Mouse (Mus musculus): ENCODE measurements around the gene Best1. TPM values are rescaled to one million over a fixed set of nuclear protein-coding genes. Genes with fewer than 3 reads are reported as not detected.
A peak's percentile ranks its signal among the peaks of the same experiment; 100 is the strongest.

The Best1 gene
- polyA plus RNA-seq, 1 experiment from 2014 or later = 0.34 TPM

DNA sequence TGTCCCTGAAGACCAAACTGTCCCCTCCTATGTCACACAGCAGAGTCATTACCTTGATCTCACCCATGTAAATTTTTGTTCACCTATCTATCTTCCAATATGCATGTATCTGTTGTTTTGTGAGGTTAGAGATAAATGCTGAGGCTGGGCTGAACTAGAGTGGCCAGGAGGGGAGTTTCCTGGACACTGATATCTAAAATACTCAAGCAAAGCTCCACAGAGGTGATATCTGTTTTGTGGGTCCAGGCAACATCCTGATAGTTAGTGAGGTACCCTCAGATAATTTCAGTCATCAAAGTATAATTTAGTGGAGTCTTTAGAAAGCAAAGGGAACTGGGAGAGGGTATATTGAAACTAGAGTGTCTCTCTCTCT lies 11.6 kb downstream of the Best1 start:
- peaks cover 17% of the 10 kb centered on the region for H3K4me1 ChIP-seq (replicated peaks)
- H3K27me3 ChIP-seq (replicated peaks) = no peaks in the 10 kb centered on the region
- H3K9ac ChIP-seq = no peak overlapping the region
- H3K36me3 ChIP-seq = peaks cover 15% of the 10 kb centered on the region
- H3K4me3 ChIP-seq = no peak overlapping the region
- no peak for ATAC-seq (ENCODE audit: insufficient number of reproducible peaks, low FRiP score)
- no peak overlapping the region for H3K4me2 ChIP-seq
- no peaks in the 10 kb centered on the region for H3K9me3 ChIP-seq (replicated peaks)
- H3K27ac ChIP-seq (ENCODE audit: poor library complexity, severe bottlenecking) = no peak overlapping the region

DNA sequence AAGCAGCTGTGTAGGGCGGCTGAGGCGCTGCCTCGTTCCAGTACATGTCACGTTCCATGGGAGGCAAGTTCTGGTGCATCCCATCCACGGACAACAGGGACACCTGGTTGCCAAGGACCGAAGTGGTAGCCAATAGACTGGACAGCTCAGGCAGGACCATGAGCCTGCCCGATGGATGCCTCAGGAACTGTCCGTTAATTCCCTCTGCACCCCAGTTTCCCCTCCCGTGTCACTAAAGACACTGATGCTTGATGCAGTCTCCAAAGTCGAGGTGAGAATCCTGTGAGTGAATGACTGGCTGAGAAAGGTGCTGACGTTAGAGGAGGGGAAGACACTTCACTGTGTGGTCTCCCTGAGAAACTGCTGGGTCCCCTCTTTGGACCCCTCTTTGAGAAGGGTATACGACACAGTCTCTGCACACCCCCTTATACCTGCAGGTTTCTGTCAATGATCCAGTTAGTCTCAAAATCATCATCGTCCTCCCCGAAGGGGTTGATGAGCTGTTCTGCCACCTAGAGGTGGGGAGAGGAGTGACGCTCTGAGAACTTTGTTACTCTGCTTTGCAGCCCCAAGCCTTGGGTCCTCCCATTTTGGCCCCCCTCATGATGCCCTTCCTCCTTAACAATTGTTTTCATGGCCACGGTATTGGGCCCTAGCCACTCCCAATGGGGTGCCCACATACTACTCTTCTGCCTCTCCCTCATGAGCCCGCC lies 12.1 kb downstream of the Best1 start:
- no peak overlapping the region for H3K27ac ChIP-seq (ENCODE audit: poor library complexity, severe bottlenecking)
- H3K36me3 ChIP-seq = peaks cover 20% of the 10 kb centered on the region
- H3K27me3 ChIP-seq (replicated peaks) = no peaks in the 10 kb centered on the region
- no peak overlapping the region for H3K4me3 ChIP-seq
- no peak overlapping the region for H3K4me2 ChIP-seq
- H3K9ac ChIP-seq = no peak overlapping the region
- no peak for ATAC-seq (ENCODE audit: insufficient number of reproducible peaks, low FRiP score)
- peaks cover 19% of the 10 kb centered on the region for H3K4me1 ChIP-seq (replicated peaks)
- H3K9me3 ChIP-seq (replicated peaks) = no peaks in the 10 kb centered on the region
- WGBS = 58% methylated on average over 17 of the region's 17 CpGs

DNA sequence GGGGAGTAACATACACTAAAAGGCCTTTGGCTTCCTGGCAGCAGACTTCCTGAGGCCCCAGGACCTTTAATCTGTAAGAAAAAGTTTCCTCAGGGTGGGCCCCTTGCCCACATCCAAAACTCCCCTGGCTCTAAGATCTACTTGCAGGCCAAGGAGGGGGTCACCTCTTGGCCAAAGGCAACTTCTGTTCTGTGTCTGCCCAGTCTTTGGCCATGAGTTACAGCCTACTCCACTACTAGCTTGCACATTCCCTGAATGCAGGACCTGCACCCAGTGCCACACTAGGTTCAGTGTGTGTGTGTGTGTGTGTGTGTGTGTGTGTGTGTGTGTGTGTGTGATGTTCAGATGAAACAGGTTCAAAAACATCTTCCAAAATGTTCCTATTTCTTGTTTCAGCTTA lies 13.8 kb downstream of the Best1 start:
- no peak for ATAC-seq (ENCODE audit: insufficient number of reproducible peaks, low FRiP score)
- peaks cover 26% of the 10 kb centered on the region for H3K36me3 ChIP-seq
- H3K27me3 ChIP-seq (replicated peaks) = no peaks in the 10 kb centered on the region
- H3K4me1 ChIP-seq (replicated peaks) = peaks cover 22% of the 10 kb centered on the region
- H3K9me3 ChIP-seq (replicated peaks) = no peaks in the 10 kb centered on the region
- no peak overlapping the region for H3K27ac ChIP-seq (ENCODE audit: poor library complexity, severe bottlenecking)
- H3K4me2 ChIP-seq = no peak overlapping the region
- no peak overlapping the region for H3K4me3 ChIP-seq
- 0 out of 2 replicates have a peak overlapping the region, but pooled peaks have one; percentile 18 for H3K9ac ChIP-seq

DNA sequence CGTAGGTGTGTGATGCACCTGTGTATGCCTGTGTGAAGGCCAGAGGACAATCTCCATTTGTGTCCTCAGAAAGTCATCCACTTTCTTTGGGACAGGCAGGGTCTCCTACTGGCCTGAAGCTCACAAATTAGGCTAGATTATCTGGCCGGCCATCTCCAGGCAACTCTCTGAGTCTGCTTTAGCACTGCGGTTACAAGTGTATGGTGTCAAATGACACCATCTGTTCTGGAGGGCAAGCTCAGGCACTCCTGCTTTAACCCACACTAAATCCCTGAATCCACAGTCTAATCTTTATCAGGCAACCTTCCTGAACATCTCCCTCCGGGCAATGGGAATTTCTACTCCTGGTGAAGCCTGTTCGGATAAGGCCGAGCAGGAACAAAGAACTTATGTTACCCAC lies 14.2 kb downstream of the Best1 start:
- WGBS = 25% methylated on average over 6 of the region's 6 CpGs
- Histone ChIP-seq H3K27me3 (replicated peaks) (no peaks in the 10 kb centered on the region), H3K36me3 (peaks cover 26% of the 10 kb centered on the region), H3K27ac (ENCODE audit: poor library complexity, severe bottlenecking) (no peak overlapping the region), H3K4me3 (no peak overlapping the region), H3K4me1 (replicated peaks) (peaks cover 22% of the 10 kb centered on the region), H3K9ac (peak overlapping the region; percentile 18; the same call in 1 of the 2 replicates), H3K9me3 (replicated peaks) (no peaks in the 10 kb centered on the region), H3K4me2 (no peak overlapping the region)
- ATAC-seq (ENCODE audit: insufficient number of reproducible peaks, low FRiP score) = no peak

DNA sequence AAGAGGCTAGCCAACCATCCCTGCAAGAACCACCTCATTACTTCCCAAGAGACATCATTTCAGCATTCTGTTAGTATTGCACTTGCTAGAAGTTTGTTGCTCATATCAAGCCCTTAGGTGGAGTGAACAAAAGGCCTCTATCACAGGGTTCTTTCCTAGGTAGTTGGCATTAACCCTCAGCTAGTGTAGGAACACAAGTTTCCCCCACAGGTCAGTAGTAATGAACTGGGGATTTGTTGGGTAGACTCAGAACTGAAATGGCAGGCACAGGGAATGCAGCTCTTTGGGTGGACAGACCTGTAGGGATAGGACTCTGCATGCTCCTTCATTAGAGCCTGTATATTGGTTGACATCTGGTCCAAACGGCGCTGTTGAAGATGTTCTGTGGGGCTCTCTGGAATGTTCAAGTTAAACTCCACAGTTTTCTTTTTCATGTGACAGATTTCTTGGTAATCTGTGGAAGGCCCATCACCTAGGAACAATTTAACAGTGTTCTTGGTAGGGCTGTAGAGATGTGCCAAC lies 15.5 kb downstream of the Best1 start:
- H3K9me3 ChIP-seq (replicated peaks) = no peaks in the 10 kb centered on the region
- ATAC-seq (ENCODE audit: insufficient number of reproducible peaks, low FRiP score) = no peak
- H3K9ac ChIP-seq = no peak overlapping the region
- peaks cover 30% of the 10 kb centered on the region for H3K4me1 ChIP-seq (replicated peaks)
- H3K4me3 ChIP-seq = no peak overlapping the region
- WGBS = 85% methylated on average over 2 of the region's 2 CpGs
- H3K27ac ChIP-seq (ENCODE audit: poor library complexity, severe bottlenecking) = no peak overlapping the region
- H3K36me3 ChIP-seq = peaks cover 26% of the 10 kb centered on the region
- no peaks in the 10 kb centered on the region for H3K27me3 ChIP-seq (replicated peaks)
- no peak overlapping the region for H3K4me2 ChIP-seq

DNA sequence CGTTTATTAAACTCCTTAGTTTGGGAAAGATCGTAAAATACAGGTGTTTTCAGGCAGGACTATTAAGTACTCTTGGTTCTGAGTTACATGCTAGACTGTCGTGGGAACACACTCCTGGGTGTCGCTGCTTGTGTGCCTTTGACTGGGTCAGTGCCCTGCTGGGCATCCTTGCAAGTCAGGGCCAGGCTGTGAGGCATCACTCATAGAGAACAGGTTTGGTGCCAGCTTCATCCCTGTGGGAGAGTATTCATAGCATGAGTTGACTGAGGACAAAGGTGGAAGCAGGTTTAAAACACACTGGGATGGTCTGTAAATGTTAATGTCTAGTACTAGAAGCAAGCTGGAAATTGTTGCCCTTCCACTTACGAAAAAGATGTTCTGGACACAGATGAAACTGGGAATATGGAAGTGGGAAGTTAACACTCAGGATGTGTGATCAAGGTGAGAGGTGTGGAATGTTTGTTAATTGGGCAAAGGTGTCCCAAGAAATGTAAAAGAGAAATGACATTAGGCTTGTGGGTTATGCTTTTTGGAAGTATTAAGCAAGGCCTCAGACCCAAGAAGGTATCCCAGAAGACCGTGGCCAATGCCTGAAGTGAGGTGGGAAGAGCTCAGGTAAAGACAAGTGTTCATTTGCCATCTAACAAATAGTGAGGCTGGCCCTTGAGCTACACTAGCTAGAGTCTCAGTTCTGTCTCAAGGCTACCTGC lies 16.1 kb downstream of the Best1 start:
- peak overlapping the region; percentile 20; the same call in 1 of the 2 replicates for H3K4me2 ChIP-seq
- H3K27ac ChIP-seq (ENCODE audit: poor library complexity, severe bottlenecking) = no peak overlapping the region
- no peak overlapping the region for H3K9ac ChIP-seq
- H3K4me3 ChIP-seq = 0 out of 2 replicates have a peak overlapping the region, but pooled peaks have one; percentile 13
- H3K36me3 ChIP-seq = peaks cover 26% of the 10 kb centered on the region
- no peaks in the 10 kb centered on the region for H3K27me3 ChIP-seq (replicated peaks)
- H3K4me1 ChIP-seq (replicated peaks) = peaks cover 30% of the 10 kb centered on the region
- H3K9me3 ChIP-seq (replicated peaks) = no peaks in the 10 kb centered on the region
- ATAC-seq (ENCODE audit: insufficient number of reproducible peaks, low FRiP score) = no peak
- 90% methylated on average over 6 of the region's 6 CpGs for WGBS

DNA sequence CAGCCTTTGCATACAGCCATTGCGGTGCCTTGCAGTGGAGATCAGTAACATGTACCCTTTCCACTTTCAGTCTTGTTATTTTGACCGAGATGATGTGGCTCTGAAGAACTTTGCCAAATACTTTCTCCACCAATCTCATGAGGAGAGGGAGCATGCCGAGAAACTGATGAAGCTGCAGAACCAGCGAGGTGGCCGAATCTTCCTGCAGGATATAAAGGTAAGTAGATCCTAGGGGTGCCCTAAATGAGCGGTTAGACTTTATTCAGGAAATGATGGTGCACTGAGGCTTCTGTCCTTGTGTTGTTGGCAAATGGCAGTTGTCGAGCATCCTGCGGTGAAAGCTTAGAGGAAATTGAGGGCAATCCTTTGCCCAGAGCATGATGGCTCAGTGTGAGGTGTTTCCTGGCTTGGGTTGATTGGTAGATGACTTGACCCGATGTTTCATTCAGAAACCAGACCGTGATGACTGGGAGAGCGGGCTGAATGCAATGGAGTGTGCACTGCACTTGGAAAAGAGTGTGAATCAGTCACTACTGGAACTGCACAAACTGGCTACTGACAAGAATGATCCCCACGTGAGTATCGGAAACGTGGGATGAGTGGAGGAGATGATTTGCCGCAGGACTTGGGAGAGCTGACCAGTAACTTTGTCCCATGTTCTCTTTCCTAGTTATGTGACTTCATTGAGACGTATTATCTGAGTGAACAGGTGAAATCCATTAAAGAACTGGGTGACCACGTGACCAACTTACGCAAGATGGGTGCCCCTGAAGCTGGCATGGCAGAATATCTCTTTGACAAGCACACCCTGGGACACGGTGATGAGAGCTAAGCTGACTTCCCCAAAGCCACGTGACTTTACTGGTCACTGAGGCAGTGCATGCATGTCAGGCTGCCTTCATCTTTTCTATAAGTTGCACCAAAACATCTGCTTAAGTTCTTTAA lies 17.1 kb downstream of the Best1 start:
- no peak for ATAC-seq (ENCODE audit: insufficient number of reproducible peaks, low FRiP score)
- Histone ChIP-seq H3K36me3 (peaks cover 26% of the 10 kb centered on the region), H3K27me3 (replicated peaks) (no peaks in the 10 kb centered on the region), H3K9me3 (replicated peaks) (no peaks in the 10 kb centered on the region), H3K4me2 (peak overlapping the region; percentile 93), H3K4me1 (replicated peaks) (peaks cover 28% of the 10 kb centered on the region), H3K4me3 (peak overlapping the region; percentile 93), H3K9ac (peak overlapping the region; percentile 92), H3K27ac (ENCODE audit: poor library complexity, severe bottlenecking) (no peak overlapping the region)
- WGBS = 90% methylated on average over 20 of the region's 20 CpGs

DNA sequence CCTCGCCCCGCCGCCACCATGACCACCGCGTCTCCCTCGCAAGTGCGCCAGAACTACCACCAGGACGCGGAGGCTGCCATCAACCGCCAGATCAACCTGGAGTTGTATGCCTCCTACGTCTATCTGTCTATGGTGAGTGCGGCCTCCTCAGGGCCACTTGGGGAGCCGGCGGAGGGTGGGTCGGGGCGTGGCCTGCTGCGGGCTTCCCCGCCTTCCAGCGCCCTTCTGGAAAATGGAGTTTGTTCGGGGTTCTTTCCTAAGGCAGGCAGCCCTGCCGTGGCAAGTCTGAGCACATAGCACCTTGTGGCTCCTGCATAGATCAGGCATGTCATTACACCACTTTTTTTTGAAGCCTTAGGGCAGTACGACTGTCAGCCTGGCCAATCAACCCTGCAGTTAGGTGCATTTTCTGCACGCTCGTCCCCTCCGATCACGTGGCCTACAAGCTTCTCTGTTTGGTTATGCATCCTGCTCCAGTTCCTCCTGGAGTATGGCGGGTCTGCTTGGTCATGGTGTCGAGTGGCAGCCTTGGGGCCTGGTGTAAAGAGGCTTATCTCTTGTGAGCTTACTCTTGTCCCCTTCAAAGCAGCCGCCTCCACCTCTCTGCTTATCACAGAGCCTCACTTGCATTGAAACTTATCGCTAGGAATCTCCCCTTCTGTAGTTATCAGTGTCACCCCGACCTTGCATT lies 18.4 kb downstream of the Best1 start:
- under 1% methylated on average over 31 of the region's 31 CpGs for WGBS
- H3K4me1 ChIP-seq (replicated peaks) = peaks cover 39% of the 10 kb centered on the region
- H3K9me3 ChIP-seq (replicated peaks) = no peaks in the 10 kb centered on the region
- H3K4me3 ChIP-seq = peak overlapping the region; percentile 93
- peak overlapping the region; percentile 93 for H3K4me2 ChIP-seq
- peaks cover 26% of the 10 kb centered on the region for H3K36me3 ChIP-seq
- H3K27me3 ChIP-seq (replicated peaks) = no peaks in the 10 kb centered on the region
- peak; percentile 72 for ATAC-seq (ENCODE audit: insufficient number of reproducible peaks, low FRiP score)
- H3K9ac ChIP-seq = peak overlapping the region; percentile 92
- H3K27ac ChIP-seq (ENCODE audit: poor library complexity, severe bottlenecking) = peak overlapping the region; percentile 99

DNA sequence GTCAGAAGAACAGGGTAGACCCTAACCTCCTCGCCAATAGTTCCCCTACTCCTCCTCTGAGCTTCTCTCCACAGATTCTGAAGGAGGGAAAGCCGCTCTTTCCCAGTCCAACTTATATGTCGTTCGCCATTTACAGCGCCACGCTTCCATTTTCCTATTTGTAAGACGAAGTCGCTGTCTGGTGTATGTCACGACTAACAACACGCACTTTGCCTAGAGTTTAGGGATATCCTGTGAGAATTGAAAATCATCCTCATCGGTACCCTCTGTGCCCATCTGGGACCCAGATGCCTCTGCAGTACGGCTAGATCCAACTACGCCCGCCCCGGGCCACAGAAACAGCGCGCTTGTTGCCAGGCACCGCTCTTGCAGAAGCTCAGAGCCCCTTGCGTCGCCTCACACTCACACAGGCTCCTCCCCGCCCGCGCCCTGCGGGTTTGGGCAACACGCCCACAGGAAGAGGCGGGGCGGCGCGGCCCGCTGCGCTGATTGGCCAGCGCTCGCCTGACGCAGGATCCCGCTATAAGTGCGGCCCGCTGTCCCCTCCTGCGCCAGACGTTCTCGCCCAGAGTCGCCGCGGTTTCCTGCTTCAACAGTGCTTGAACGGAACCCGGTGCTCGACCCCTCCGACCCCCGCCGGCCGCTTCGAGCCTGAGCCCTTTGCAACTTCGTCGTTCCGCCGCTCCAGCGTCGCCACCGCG lies 19.1 kb downstream of the Best1 start:
- peaks cover 35% of the 10 kb centered on the region for H3K4me1 ChIP-seq (replicated peaks)
- H3K36me3 ChIP-seq = peaks cover 26% of the 10 kb centered on the region
- ATAC-seq (ENCODE audit: insufficient number of reproducible peaks, low FRiP score) = peak; percentile 96
- WGBS = under 1% methylated on average over 59 of the region's 59 CpGs
- H3K27me3 ChIP-seq (replicated peaks) = no peaks in the 10 kb centered on the region
- H3K27ac ChIP-seq (ENCODE audit: poor library complexity, severe bottlenecking) = peak overlapping the region; percentile 99
- peak overlapping the region; percentile 93 for H3K4me3 ChIP-seq
- no peaks in the 10 kb centered on the region for H3K9me3 ChIP-seq (replicated peaks)
- peak overlapping the region; percentile 92 for H3K9ac ChIP-seq
- H3K4me2 ChIP-seq = peak overlapping the region; percentile 93

DNA sequence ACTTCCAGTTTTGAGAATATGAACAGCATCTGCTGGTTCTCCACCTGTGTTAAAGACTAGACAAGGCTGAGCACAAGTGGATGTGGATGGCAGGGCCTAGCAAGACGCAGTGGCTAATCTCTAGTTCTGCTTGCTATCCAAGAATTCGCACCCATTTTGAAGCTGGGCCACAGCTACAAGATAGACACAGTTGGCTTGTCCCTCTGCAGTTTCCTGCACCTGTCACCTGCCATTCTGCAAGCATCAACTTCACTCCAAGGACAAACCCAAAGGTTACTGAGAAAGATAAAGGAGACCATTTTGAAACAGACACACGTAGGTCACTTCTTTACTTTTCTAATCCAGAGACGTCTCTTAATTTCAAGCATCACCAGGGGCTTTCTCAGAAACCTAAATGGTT lies 19.8 kb downstream of the Best1 start:
- Histone ChIP-seq H3K27ac (ENCODE audit: poor library complexity, severe bottlenecking) (peak overlapping the region; percentile 99), H3K4me3 (peak overlapping the region; percentile 93), H3K27me3 (replicated peaks) (no peaks in the 10 kb centered on the region), H3K9ac (peak overlapping the region; percentile 71), H3K4me1 (replicated peaks) (peaks cover 30% of the 10 kb centered on the region), H3K9me3 (replicated peaks) (no peaks in the 10 kb centered on the region), H3K36me3 (peaks cover 26% of the 10 kb centered on the region), H3K4me2 (peak overlapping the region; percentile 93)
- WGBS = 63% methylated on average over 4 of the region's 4 CpGs
- ATAC-seq (ENCODE audit: insufficient number of reproducible peaks, low FRiP score) = no peak

Measured in heart, embryonic 12.5 days (tissue).